Comparison of ENCODE assay signal across 27 mouse cellular contexts in the genomic region with DNA sequence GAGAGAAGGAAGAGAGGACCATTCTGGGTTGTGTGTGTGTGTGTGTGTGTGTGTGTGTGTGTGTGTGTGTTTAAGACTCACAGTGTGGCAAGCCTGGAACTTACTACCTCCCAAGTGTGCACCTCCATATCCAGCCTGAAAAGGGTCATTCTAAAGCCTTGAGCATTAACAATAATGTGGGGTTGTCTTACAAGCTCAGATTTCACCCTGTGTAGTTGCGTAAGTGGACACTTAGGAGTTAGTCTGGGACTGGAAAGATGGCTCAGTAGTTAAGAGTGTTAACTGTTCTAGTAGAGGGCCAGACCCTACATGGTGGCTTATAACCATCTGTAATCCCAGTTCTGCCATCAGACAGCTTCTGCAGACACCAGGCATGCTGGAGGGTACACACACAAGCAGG. TPM values are rescaled to one million over a fixed set of nuclear protein-coding genes. Genes with fewer than 3 reads are reported as not detected.
DNase-seq lines count a peak whose midpoint lies in the region; ATAC-seq and TF ChIP-seq lines count a peak whose summit lies in the region.
"Had no signal": no experiment of that assay in that cellular context is flagged by ENCODE, and none has a peak within 500 bp of the region (broad histone marks: within the 10 kb centered on the region; RNA-seq: fewer than 3 reads in every experiment).

No protein-coding gene starts in this region.

- no peak for TF ChIP-seq POLR2A in myocyte (IDR thresholded peaks at IDR 0.05; ENCODE audit: insufficient read length, low read depth)

- H3K4me1 ChIP-seq in kidney, embryonic 15.5 days = peaks cover 43% of the 10 kb centered on the region
- H3K4me1 ChIP-seq in limb, embryonic 12.5 days (replicated peaks) = peaks cover 19% of the 10 kb centered on the region
- peaks cover 22% of the 10 kb centered on the region for H3K4me1 ChIP-seq in limb, embryonic 10.5 days

- H3ac ChIP-seq in myocyte (ENCODE audit: control insufficient read depth, insufficient read length) = no peak overlapping the region

- H3K4me2 ChIP-seq in kidney, embryonic 15.5 days = no peak overlapping the region
- no peak overlapping the region for H3K4me2 ChIP-seq in limb, embryonic 12.5 days
- H3K4me2 ChIP-seq in myocyte (ENCODE audit: low read depth) = peak overlapping the region; percentile 5
- H3K4me2 ChIP-seq: embryonic facial prominence, embryonic 15.5 days; heart, embryonic 13.5 days; hindbrain, embryonic 14.5 days had no signal

- H3K36me3 ChIP-seq in kidney, embryonic 15.5 days = no peaks in the 10 kb centered on the region
- H3K36me3 ChIP-seq in limb, embryonic 12.5 days = no peaks in the 10 kb centered on the region; the same call in 1 of the 2 replicates
- H3K36me3 ChIP-seq in limb, embryonic 10.5 days = no peaks in the 10 kb centered on the region
- peaks cover 6% of the 10 kb centered on the region for H3K36me3 ChIP-seq in myocyte (ENCODE audit: control insufficient read depth, insufficient read depth)
- H3K36me3 ChIP-seq: embryonic facial prominence, embryonic 15.5 days; heart, embryonic 10.5 days; heart, embryonic 13.5 days had no signal

- ATAC-seq in kidney, embryonic 15.5 days (replicated peaks; ENCODE audit: low FRiP score) = peak; percentile 52
- ATAC-seq in limb, embryonic 12.5 days (ENCODE audit: insufficient number of reproducible peaks, insufficient read depth, low FRiP score, low TSS enrichment, low read depth) = no peak
- ATAC-seq: forebrain, embryonic 14.5 days; forebrain, postnatal 0 days; hindbrain, postnatal 0 days; inflammation-experienced regulatory T-cells, adult 6 months; Patski had no signal

- H3K27me3 ChIP-seq in kidney, embryonic 15.5 days = no peaks in the 10 kb centered on the region
- H3K27me3 ChIP-seq in limb, embryonic 12.5 days = no peaks in the 10 kb centered on the region
- no peaks in the 10 kb centered on the region for H3K27me3 ChIP-seq in limb, embryonic 10.5 days (ENCODE audit: low read depth, poor library complexity, severe bottlenecking)
- no peaks in the 10 kb centered on the region for H3K27me3 ChIP-seq in myocyte (ENCODE audit: control insufficient read depth, insufficient read depth, insufficient read length)
- H3K27me3 ChIP-seq: embryonic facial prominence, embryonic 15.5 days; heart, embryonic 13.5 days; Patski had no signal

- no peak overlapping the region for H3K4me3 ChIP-seq in kidney, embryonic 15.5 days (replicated peaks)
- no peak overlapping the region for H3K4me3 ChIP-seq in limb, embryonic 12.5 days (replicated peaks)
- H3K4me3 ChIP-seq in limb, embryonic 10.5 days = no peak overlapping the region
- H3K4me3 ChIP-seq in myocyte = no peak overlapping the region
- H3K4me3 ChIP-seq: embryonic facial prominence, embryonic 15.5 days; gastrocnemius, adult 2 months; heart, adult 2 months; heart, embryonic 10.5 days; heart, embryonic 13.5 days had no signal

- H3K79me2 ChIP-seq in myocyte (ENCODE audit: control insufficient read depth, insufficient read depth) = peaks cover 99% of the 10 kb centered on the region

- H3K9me3 ChIP-seq in kidney, embryonic 15.5 days (replicated peaks) = no peaks in the 10 kb centered on the region
- H3K9me3 ChIP-seq in limb, embryonic 12.5 days = no peaks in the 10 kb centered on the region
- no peaks in the 10 kb centered on the region for H3K9me3 ChIP-seq in limb, embryonic 10.5 days (replicated peaks)
- H3K9me3 ChIP-seq: embryonic facial prominence, embryonic 15.5 days; heart, embryonic 10.5 days; heart, embryonic 13.5 days had no signal

- WGBS in kidney, embryonic 15.5 days = 47% methylated on average over 1 of the region's 1 CpGs
- WGBS in limb, embryonic 12.5 days = 35% methylated on average over 1 of the region's 1 CpGs
- 41% methylated on average over 1 of the region's 1 CpGs for whole genome bisulfite sequencing in limb, embryonic 10.5 days

- H3K27ac ChIP-seq in kidney, embryonic 15.5 days = peak overlapping the region; percentile 81
- H3K27ac ChIP-seq in limb, embryonic 12.5 days = peak overlapping the region; percentile 45
- no peak overlapping the region; the same call in 1 of the 2 replicates for H3K27ac ChIP-seq in limb, embryonic 10.5 days
- H3K27ac ChIP-seq: embryonic facial prominence, embryonic 15.5 days; gastrocnemius, adult 2 months; heart, adult 2 months; heart, embryonic 10.5 days; heart, embryonic 13.5 days; hindbrain, embryonic 14.5 days; hindbrain, postnatal 0 days had no signal

- no peak overlapping the region for H3K9ac ChIP-seq in kidney, embryonic 15.5 days
- H3K9ac ChIP-seq in limb, embryonic 12.5 days (replicated peaks) = no peak overlapping the region
- H3K9ac ChIP-seq: embryonic facial prominence, embryonic 15.5 days; forebrain, postnatal 0 days; heart, embryonic 13.5 days; hindbrain, embryonic 14.5 days had no signal

- DNase-seq in heart, adult 11 months = peak; percentile 46
- no peak for DNase-seq in heart, adult 18-20 months
- no peak for DNase-seq in kidney, postnatal 25 days
- DNase-seq in limb, embryonic 10.5 days (ENCODE audit: low spot score) = no peak
- DNase-seq in Muller cell, postnatal 12 days (ENCODE audit: inconsistent ontology term) = no peak
- DNase-seq: adrenal gland, postnatal 10 days; adrenal gland, postnatal 36 days; cerebellum, adult 18-20 months; cerebellum, adult 9-10 months; cerebellum, postnatal 14 days; forebrain, postnatal 0 days; gastrocnemius, adult 2 months; gastrocnemius, postnatal 14 days; heart, adult 2 months; heart, postnatal 14 days; heart, postnatal 4 days had no signal

TF ChIP-seq in myocyte, 11 proteins besides CTCF, POLR2A, EP300 and RAD21:
- TF ChIP-seq MYOD1 (IDR thresholded peaks at IDR 0.05; ENCODE audit: control insufficient read depth in 1 of 3, insufficient read length in 2 of 3, low read depth in 2 of 3) (no peak), CEBPB (IDR thresholded peaks at IDR 0.05; ENCODE audit: insufficient read depth, poor library complexity, severe bottlenecking) (peak; percentile 73), SRF (IDR thresholded peaks at IDR 0.05; ENCODE audit: control insufficient read depth, insufficient read length, low read depth) (no peak)
TF ChIP-seq in myocyte: peak in this region for 1.

RNA-seq across cellular contexts. Expression of a gene that starts 18.7 kb away (rescaled TPM):
- total RNA-seq in heart, adult 18-20 months (2021) = 10 to 100 TPM; 63.8 to 73.6 TPM
- 46.1 and 49.7 TPM in 2 replicates for polyA plus RNA-seq in kidney, embryonic 15.5 days (2015; fragmentation: Nextera tagmentation; extraction: Ambion mirVana)
- 42.8 and 44.9 TPM in 2 replicates for polyA plus RNA-seq in limb, embryonic 12.5 days (2016; fragmentation: Nextera tagmentation; extraction: Ambion mirVana)
- 24.3 and 31.2 TPM in 2 replicates for polyA plus RNA-seq in limb, embryonic 10.5 days (2016; fragmentation: Nextera tagmentation; extraction: Ambion mirVana)
- 13.9 TPM for polyA plus RNA-seq in myocyte (2012; fragmentation: generic; extraction: Trizol)
